Mouse (Mus musculus) embryonic facial prominence, embryonic 13.5 days (tissue): ENCODE results near the gene Tmem35b. TPM values are rescaled to one million over a fixed set of nuclear protein-coding genes. Genes with fewer than 3 reads are reported as not detected.

ENCODE experiments used
- ATAC-seq: fragments of 200-750 bp; cut with Nextera tagmentation; 2 replicates; pipeline ENCODE4 v1.8.0; 2017; ENCODE audit warnings: low read depth; ENCODE audit not compliant: insufficient number of reproducible peaks, insufficient read depth, low FRiP score, low TSS enrichment
- H3K27ac ChIP-seq: fragments of 300-500 bp; sonication (generic); 2 replicates; pipeline ENCODE4 v1.5.1; 2015; ENCODE audit warnings: moderate library complexity, mild to moderate bottlenecking, inconsistent platforms
- H3K27me3 ChIP-seq: fragments of 300-500 bp; sonication (generic); 2 replicates; pipeline ENCODE4 v1.6.1; 2015; ENCODE audit warnings: mild to moderate bottlenecking, inconsistent platforms
- H3K36me3 ChIP-seq: fragments of 300-500 bp; sonication (generic); 2 replicates; pipeline ENCODE4 v1.6.1; 2015; ENCODE audit warnings: mild to moderate bottlenecking, inconsistent platforms
- H3K4me1 ChIP-seq: fragments of 300-500 bp; sonication (generic); 2 replicates; pipeline ENCODE4 v1.6.1; 2015; ENCODE audit warnings: inconsistent platforms
- H3K4me2 ChIP-seq: fragments of 300-500 bp; sonication (generic); 2 replicates; pipeline ENCODE4 v1.6.1; 2015; ENCODE audit warnings: moderate library complexity, mild to moderate bottlenecking, inconsistent platforms
- H3K4me3 ChIP-seq: fragments of 300-500 bp; sonication (generic); 2 replicates; pipeline ENCODE4 v1.5.1; 2015; ENCODE audit warnings: mild to moderate bottlenecking, inconsistent platforms
- H3K9ac ChIP-seq: fragments of 300-500 bp; sonication (generic); 2 replicates; pipeline ENCODE4 v1.6.1; 2015; ENCODE audit warnings: mild to moderate bottlenecking, inconsistent platforms
- H3K9me3 ChIP-seq: fragments of 300-500 bp; sonication (generic); 2 replicates; pipeline ENCODE4 v1.6.1; 2016; ENCODE audit warnings: inconsistent platforms
- WGBS: fragments of 180-500 bp; shearing (Covaris S2); methylation state at CpG from one replicate; pipeline ENCODE4 v1.1.7; 2015; ENCODE audit warnings: mixed read lengths; 5-methylcytosine and 5-hydroxymethylcytosine counted together
- polyA plus RNA-seq: library from polyadenylated mRNA; unstranded; fragments of >200 nt; fragmentation: Nextera tagmentation; extraction: Ambion mirVana; gene quantifications from 2 replicates; pipeline ENCODE4 v1.2.1, GENCODE M21; 2015

Gene Tmem35b
- polyA plus RNA-seq, 1 experiment from 2014 or later: 18.2 TPM

GRCm38 (mm10) chr4:127168914-127169345 is 45.4 kb downstream of the Tmem35b start, which contains the start of gene Dlgap3:
Dlgap3 (plus strand) TSS chr4:127169204.
- Histone ChIP-seq H3K27me3 (peaks cover 77% of the 10 kb centered on the region), H3K36me3 (no peaks in the 10 kb centered on the region), H3K4me1 (peaks cover 18% of the 10 kb centered on the region), H3K27ac (no peak within 1 kb of the TSS), H3K9ac (peak within 1 kb of the TSS; percentile 67), H3K4me2 (peak within 1 kb of the TSS; percentile 100), H3K9me3 (no peaks in the 10 kb centered on the region), H3K4me3 (peak within 1 kb of the TSS; percentile 67)
- under 1% methylated on average over 53 of the region's 67 CpGs for WGBS
- no peak; the same call in 1 of the 2 replicates for ATAC-seq

GRCm38 (mm10) chr4:127169346-127170221 is 46.1 kb downstream of the Tmem35b start:
- Histone ChIP-seq H3K4me2 (peak overlapping the region; percentile 100), H3K36me3 (no peaks in the 10 kb centered on the region), H3K27me3 (peaks cover 75% of the 10 kb centered on the region), H3K4me1 (peaks cover 18% of the 10 kb centered on the region), H3K9ac (peak overlapping the region; percentile 67), H3K4me3 (peak overlapping the region; percentile 67), H3K27ac (no peak overlapping the region), H3K9me3 (no peaks in the 10 kb centered on the region)
- 2% methylated on average over 48 of the region's 51 CpGs for WGBS
- no peak for ATAC-seq

- ATAC-seq: no peak
- no peaks in the 10 kb centered on the region for H3K9me3 ChIP-seq
- no peak overlapping the region for H3K4me2 ChIP-seq
- H3K4me3 ChIP-seq: no peak overlapping the region
- H3K27ac ChIP-seq: no peak overlapping the region
- H3K9ac ChIP-seq: no peak overlapping the region
- peaks cover 18% of the 10 kb centered on the region for H3K4me1 ChIP-seq
- no peaks in the 10 kb centered on the region for H3K36me3 ChIP-seq
- 50% methylated on average over 5 of the region's 5 CpGs for WGBS
- peaks cover 69% of the 10 kb centered on the region for H3K27me3 ChIP-seq
These were observed 47.4 kb downstream of the Tmem35b start for GRCm38 (mm10) chr4:127170866-127171265.

GRCm38 (mm10) chr4:127171341-127171905 is 47.9 kb downstream of the Tmem35b start:
- Histone ChIP-seq H3K4me3 (no peak overlapping the region), H3K36me3 (no peaks in the 10 kb centered on the region), H3K9ac (no peak overlapping the region), H3K9me3 (no peaks in the 10 kb centered on the region), H3K4me1 (peaks cover 18% of the 10 kb centered on the region), H3K4me2 (no peak overlapping the region), H3K27me3 (peaks cover 67% of the 10 kb centered on the region), H3K27ac (no peak overlapping the region)
- ATAC-seq: no peak
- 47% methylated on average over 4 of the region's 4 CpGs for WGBS

GRCm38 (mm10) chr4:127172119-127172518 is 48.6 kb downstream of the Tmem35b start:
- Histone ChIP-seq H3K36me3 (no peaks in the 10 kb centered on the region), H3K9ac (no peak overlapping the region), H3K4me1 (peaks cover 18% of the 10 kb centered on the region), H3K27me3 (peaks cover 65% of the 10 kb centered on the region), H3K9me3 (no peaks in the 10 kb centered on the region), H3K4me3 (no peak overlapping the region), H3K27ac (no peak overlapping the region), H3K4me2 (no peak overlapping the region)
- ATAC-seq: no peak
- 24% methylated on average over 7 of the region's 7 CpGs for WGBS

GRCm38 (mm10) chr4:127172614-127173013 is 49.1 kb downstream of the Tmem35b start:
- H3K4me2 ChIP-seq: no peak overlapping the region
- ATAC-seq: no peak
- no peak overlapping the region for H3K27ac ChIP-seq
- H3K9ac ChIP-seq: no peak overlapping the region
- no peaks in the 10 kb centered on the region for H3K9me3 ChIP-seq
- H3K4me3 ChIP-seq: no peak overlapping the region
- WGBS: 62% methylated on average over 4 of the region's 4 CpGs
- no peaks in the 10 kb centered on the region for H3K36me3 ChIP-seq
- H3K4me1 ChIP-seq: peaks cover 18% of the 10 kb centered on the region
- H3K27me3 ChIP-seq: peaks cover 65% of the 10 kb centered on the region

- Histone ChIP-seq H3K4me1 (peaks cover 10% of the 10 kb centered on the region), H3K9ac (no peak overlapping the region), H3K27ac (no peak overlapping the region), H3K9me3 (no peaks in the 10 kb centered on the region), H3K4me3 (no peak overlapping the region), H3K27me3 (peaks cover 64% of the 10 kb centered on the region), H3K4me2 (no peak overlapping the region), H3K36me3 (no peaks in the 10 kb centered on the region)
- WGBS: 1% methylated on average over 8 of the region's 8 CpGs
- no peak for ATAC-seq
These were observed 50.0 kb downstream of the Tmem35b start for GRCm38 (mm10) chr4:127173461-127173860.

- Histone ChIP-seq H3K4me1 (peaks cover 5% of the 10 kb centered on the region), H3K36me3 (no peaks in the 10 kb centered on the region), H3K27ac (no peak overlapping the region), H3K9ac (no peak overlapping the region), H3K9me3 (no peaks in the 10 kb centered on the region), H3K27me3 (peaks cover 64% of the 10 kb centered on the region), H3K4me3 (no peak overlapping the region), H3K4me2 (no peak overlapping the region)
- ATAC-seq: no peak
- 55% methylated on average over 8 of the region's 8 CpGs for WGBS
These were observed 50.8 kb downstream of the Tmem35b start for GRCm38 (mm10) chr4:127174075-127174899.

- no peak overlapping the region for H3K4me2 ChIP-seq
- no peak overlapping the region for H3K9ac ChIP-seq
- H3K4me1 ChIP-seq: no peaks in the 10 kb centered on the region
- no peak for ATAC-seq
- H3K4me3 ChIP-seq: no peak overlapping the region
- H3K9me3 ChIP-seq: no peaks in the 10 kb centered on the region
- H3K27me3 ChIP-seq: peaks cover 64% of the 10 kb centered on the region
- no peaks in the 10 kb centered on the region for H3K36me3 ChIP-seq
- H3K27ac ChIP-seq: no peak overlapping the region
- 55% methylated on average over 4 of the region's 4 CpGs for WGBS
These were observed 51.4 kb downstream of the Tmem35b start for GRCm38 (mm10) chr4:127174900-127175278.

GRCm38 (mm10) chr4:127177961-127178360 is 54.5 kb downstream of the Tmem35b start:
- Histone ChIP-seq H3K27ac (no peak overlapping the region), H3K4me2 (no peak overlapping the region), H3K4me1 (no peaks in the 10 kb centered on the region), H3K36me3 (no peaks in the 10 kb centered on the region), H3K27me3 (peaks cover 45% of the 10 kb centered on the region), H3K4me3 (no peak overlapping the region), H3K9ac (no peak overlapping the region), H3K9me3 (no peaks in the 10 kb centered on the region)
- no peak for ATAC-seq
- 76% methylated on average over 11 of the region's 11 CpGs for WGBS

- Histone ChIP-seq H3K27ac (no peak overlapping the region), H3K4me2 (no peak overlapping the region), H3K4me1 (no peaks in the 10 kb centered on the region), H3K36me3 (no peaks in the 10 kb centered on the region), H3K9ac (no peak overlapping the region), H3K9me3 (no peaks in the 10 kb centered on the region), H3K4me3 (no peak overlapping the region), H3K27me3 (peaks cover 40% of the 10 kb centered on the region)
- no peak for ATAC-seq
- WGBS: 28% methylated on average over 8 of the region's 9 CpGs
These were observed 55.2 kb downstream of the Tmem35b start for GRCm38 (mm10) chr4:127178671-127179070.
